Mouse (Mus musculus): Measurements from ENCODE around the gene Hoxa7. TPM values are rescaled to one million over a fixed set of nuclear protein-coding genes. Genes with fewer than 3 reads are reported as not detected.

Hoxa7 gene
- polyA plus RNA-seq, 2 experiments, result 10.1 to 15.8 TPM

- ATAC-seq (ENCODE audit: low FRiP score, low read depth), result no peak
- TF ChIP-seq POLR2A (IDR thresholded peaks at IDR 0.05; ENCODE audit: borderline replicate concordance, extremely low read depth, insufficient read depth, insufficient read length), result 0 out of 2 replicates have a peak, but pooled peaks have one; percentile 1
- 0% methylated on average over 13 of the region's 13 CpGs for WGBS
- DNase-seq (ENCODE audit: low spot score), result no peak
- Histone ChIP-seq H3K9ac (ENCODE audit: low read depth, low read length, severe bottlenecking) (peak overlapping the region; percentile 84), H3K4me2 (replicated peaks; ENCODE audit: low read depth, low read length, severe bottlenecking) (peak overlapping the region; percentile 75), H3K9me3 (ENCODE audit: control insufficient read depth, low read length) (no peaks in the 10 kb centered on the region), H3K4me1 (ENCODE audit: control insufficient read depth, insufficient read depth, low read length) (peaks cover 45% of the 10 kb centered on the region), H3K27me3 (ENCODE audit: control insufficient read depth, insufficient read depth, low read length) (peaks cover 35% of the 10 kb centered on the region), H3K36me3 (ENCODE audit: control insufficient read depth, insufficient read depth, low read length) (no peaks in the 10 kb centered on the region), H3K4me3 (replicated peaks; ENCODE audit: low read length) (peak overlapping the region; percentile 65), H3K27ac (replicated peaks; ENCODE audit: low read depth, low read length) (peak overlapping the region; percentile 91)
Measured at GRCm38 (mm10) chr6:52211961-52212360, 9.7 kb downstream of the Hoxa7 start.

GRCm38 (mm10) chr6:52211170-52211935 lies 10.3 kb downstream of the Hoxa7 start:
- H3K4me1 ChIP-seq (ENCODE audit: control insufficient read depth, insufficient read depth, low read length), result peaks cover 50% of the 10 kb centered on the region
- H3K9me3 ChIP-seq (ENCODE audit: control insufficient read depth, low read length), result no peaks in the 10 kb centered on the region
- H3K4me3 ChIP-seq (replicated peaks; ENCODE audit: low read length), result peak overlapping the region; percentile 65
- peak; percentile 45; the same call in 1 of the 2 replicates for ATAC-seq (ENCODE audit: low FRiP score, low read depth)
- peak overlapping the region; percentile 75 for H3K4me2 ChIP-seq (replicated peaks; ENCODE audit: low read depth, low read length, severe bottlenecking)
- TF ChIP-seq POLR2A (IDR thresholded peaks at IDR 0.05; ENCODE audit: borderline replicate concordance, extremely low read depth, insufficient read depth, insufficient read length), result peak; percentile 73; the same call in 1 of the 2 replicates
- H3K36me3 ChIP-seq (ENCODE audit: control insufficient read depth, insufficient read depth, low read length), result 0 out of 2 replicates have a peak, but pooled peaks cover 2% of the 10 kb centered on the region
- H3K27me3 ChIP-seq (ENCODE audit: control insufficient read depth, insufficient read depth, low read length), result peaks cover 38% of the 10 kb centered on the region
- peak; percentile 91 for DNase-seq (ENCODE audit: low spot score)
- H3K9ac ChIP-seq (ENCODE audit: low read depth, low read length, severe bottlenecking), result peak overlapping the region; percentile 84
- WGBS, result under 1% methylated on average over 36 of the region's 37 CpGs
- peak overlapping the region; percentile 91 for H3K27ac ChIP-seq (replicated peaks; ENCODE audit: low read depth, low read length)

- H3K36me3 ChIP-seq (ENCODE audit: control insufficient read depth, insufficient read depth, low read length), result peaks cover 18% of the 10 kb centered on the region; the same call in 1 of the 2 replicates
- peaks cover 30% of the 10 kb centered on the region for H3K27me3 ChIP-seq (ENCODE audit: control insufficient read depth, insufficient read depth, low read length)
- no peaks in the 10 kb centered on the region for H3K9me3 ChIP-seq (ENCODE audit: control insufficient read depth, low read length)
- no peak for TF ChIP-seq POLR2A (IDR thresholded peaks at IDR 0.05; ENCODE audit: borderline replicate concordance, extremely low read depth, insufficient read depth, insufficient read length)
- H3K9ac ChIP-seq (ENCODE audit: low read depth, low read length, severe bottlenecking), result peak overlapping the region; percentile 52
- H3K4me3 ChIP-seq (replicated peaks; ENCODE audit: low read length), result peak overlapping the region; percentile 39
- H3K4me1 ChIP-seq (ENCODE audit: control insufficient read depth, insufficient read depth, low read length), result peaks cover 52% of the 10 kb centered on the region
- ATAC-seq (ENCODE audit: low FRiP score, low read depth) (no peak), DNase-seq (ENCODE audit: low spot score) (no peak)
- peak overlapping the region; percentile 75 for H3K4me2 ChIP-seq (replicated peaks; ENCODE audit: low read depth, low read length, severe bottlenecking)
- H3K27ac ChIP-seq (replicated peaks; ENCODE audit: low read depth, low read length), result no peak overlapping the region
- WGBS, result 24% methylated on average over 12 of the region's 12 CpGs
Measured at GRCm38 (mm10) chr6:52209685-52210046, 12.0 kb downstream of the Hoxa7 start.

DNA sequence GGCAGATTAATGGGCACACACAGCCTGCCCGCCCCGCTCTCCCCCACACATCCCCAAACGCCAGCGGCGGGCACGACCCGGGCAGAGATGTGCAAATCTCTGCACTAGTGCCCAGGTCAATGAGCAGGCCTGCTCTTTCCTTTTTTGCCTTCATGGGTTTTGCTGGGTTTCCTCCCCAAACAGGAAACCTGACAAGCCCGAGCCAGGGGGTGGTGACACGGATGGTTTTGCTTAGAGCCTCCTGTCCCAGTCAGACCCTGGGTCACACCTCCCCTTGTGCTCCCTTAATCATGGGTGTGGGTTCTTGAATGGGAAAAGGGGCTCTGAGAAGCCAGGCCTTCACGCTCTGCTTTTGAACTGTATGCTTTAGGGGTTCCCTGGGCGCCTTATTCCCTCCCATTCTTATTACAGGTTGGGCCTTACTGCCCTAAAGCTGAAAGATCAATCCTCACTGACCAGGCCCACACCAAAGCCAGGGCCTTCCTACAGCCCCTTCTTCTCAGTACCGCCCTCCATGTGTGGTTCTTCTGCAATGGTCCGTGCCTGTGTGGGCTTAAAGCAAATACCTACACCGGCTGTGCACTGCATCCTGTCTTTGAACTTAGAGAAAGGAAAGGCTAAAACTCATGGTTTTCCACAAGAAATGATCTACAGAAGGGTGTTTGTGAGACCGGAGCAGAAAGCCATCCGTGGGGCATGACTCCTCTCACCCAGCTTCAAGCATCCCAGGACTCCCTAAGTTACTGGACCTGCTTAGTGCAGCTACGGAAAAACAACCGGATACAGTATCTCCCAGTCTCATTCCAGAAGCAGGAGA lies 12.6 kb downstream of the Hoxa7 start:
- DNase-seq (ENCODE audit: low spot score), result no peak
- Histone ChIP-seq H3K9ac (ENCODE audit: low read depth, low read length, severe bottlenecking) (peak overlapping the region; percentile 52), H3K36me3 (ENCODE audit: control insufficient read depth, insufficient read depth, low read length) (peaks cover 21% of the 10 kb centered on the region; the same call in 1 of the 2 replicates), H3K27ac (replicated peaks; ENCODE audit: low read depth, low read length) (no peak overlapping the region), H3K4me3 (replicated peaks; ENCODE audit: low read length) (peak overlapping the region; percentile 39), H3K9me3 (ENCODE audit: control insufficient read depth, low read length) (no peaks in the 10 kb centered on the region), H3K4me1 (ENCODE audit: control insufficient read depth, insufficient read depth, low read length) (peaks cover 58% of the 10 kb centered on the region), H3K4me2 (replicated peaks; ENCODE audit: low read depth, low read length, severe bottlenecking) (peak overlapping the region; percentile 75), H3K27me3 (ENCODE audit: control insufficient read depth, insufficient read depth, low read length) (peaks cover 26% of the 10 kb centered on the region; the same call in 1 of the 2 replicates)
- ATAC-seq (ENCODE audit: low FRiP score, low read depth), result no peak
- WGBS, result 13% methylated on average over 18 of the region's 18 CpGs
- no peak for TF ChIP-seq POLR2A (IDR thresholded peaks at IDR 0.05; ENCODE audit: borderline replicate concordance, extremely low read depth, insufficient read depth, insufficient read length)
